Mouse (Mus musculus) kidney, adult 11 months (tissue): Measurements from ENCODE around the gene Sec1.
A peak's percentile ranks its signal among the peaks of the same experiment; 100 is the strongest.

Experiments
- DNase-seq: peaks from one replicate; pipeline ENCODE4 v3.0.0; 2022

Sec1 gene

GRCm38 (mm10) chr7:45638623-45639401 is 55.4 kb downstream of the Sec1 start:
- peak; percentile 94 for DNase-seq

DNA sequence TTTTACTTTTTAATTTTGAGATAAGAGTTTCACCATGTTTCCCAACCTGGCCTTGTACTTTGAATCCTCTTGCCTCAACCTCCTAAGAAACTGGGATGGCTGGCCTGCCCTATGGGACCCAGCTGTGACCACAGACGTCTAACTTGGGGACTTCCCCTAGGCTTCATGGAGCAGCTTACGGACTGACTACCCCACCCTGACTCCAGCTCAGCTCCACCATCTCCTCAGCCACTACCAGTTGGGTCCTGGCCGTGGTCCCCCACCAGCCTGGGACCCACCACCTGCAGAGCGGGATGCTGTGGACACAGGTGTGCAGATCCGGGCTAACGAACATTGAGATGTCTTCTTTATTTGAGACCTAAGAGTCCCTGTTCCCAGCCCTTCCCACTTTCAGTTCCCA is 56.5 kb downstream of the Sec1 start:
- DNase-seq = no peak

GRCm38 (mm10) chr7:45635711-45636688 is 58.2 kb downstream of the Sec1 start:
- no peak for DNase-seq

DNA sequence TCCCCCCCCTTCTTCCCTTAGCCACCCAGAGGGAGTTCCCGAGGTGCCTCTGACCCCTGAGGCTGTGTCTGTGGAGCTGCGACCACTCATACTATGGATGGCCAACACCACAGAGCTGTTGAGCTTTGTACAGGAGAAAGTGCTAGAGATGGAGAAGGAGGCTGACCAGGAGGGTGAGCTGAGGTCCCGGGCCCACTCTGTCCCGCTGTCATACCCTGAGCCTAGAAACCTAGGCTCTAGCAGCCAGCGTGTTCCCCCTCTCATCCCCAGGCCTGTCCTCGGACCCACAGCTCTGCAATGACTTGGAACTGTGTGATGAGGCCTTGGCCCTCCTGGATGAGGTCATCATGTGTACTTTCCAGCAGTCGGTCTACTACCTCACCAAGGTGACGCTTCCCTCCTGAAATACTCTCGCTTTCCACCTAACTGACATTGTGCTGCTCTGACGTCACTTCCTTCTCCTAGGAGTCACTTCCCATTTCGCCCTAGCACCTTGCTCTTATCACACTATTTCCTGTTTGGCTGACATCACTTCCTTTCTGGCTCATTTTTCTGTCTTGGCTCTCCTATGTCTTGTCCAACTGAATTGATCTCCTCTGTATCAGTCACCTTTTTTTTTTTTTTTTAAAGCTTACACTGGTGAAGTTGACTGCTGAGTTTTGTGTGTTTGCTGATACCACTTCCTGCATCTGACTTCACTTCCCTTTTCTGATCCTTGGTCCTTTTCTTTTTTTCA is 59.1 kb downstream of the Sec1 start:
- no peak for DNase-seq

- no peak for DNase-seq
Measured at GRCm38 (mm10) chr7:45632499-45632898, 61.7 kb downstream of the Sec1 start.

DNA sequence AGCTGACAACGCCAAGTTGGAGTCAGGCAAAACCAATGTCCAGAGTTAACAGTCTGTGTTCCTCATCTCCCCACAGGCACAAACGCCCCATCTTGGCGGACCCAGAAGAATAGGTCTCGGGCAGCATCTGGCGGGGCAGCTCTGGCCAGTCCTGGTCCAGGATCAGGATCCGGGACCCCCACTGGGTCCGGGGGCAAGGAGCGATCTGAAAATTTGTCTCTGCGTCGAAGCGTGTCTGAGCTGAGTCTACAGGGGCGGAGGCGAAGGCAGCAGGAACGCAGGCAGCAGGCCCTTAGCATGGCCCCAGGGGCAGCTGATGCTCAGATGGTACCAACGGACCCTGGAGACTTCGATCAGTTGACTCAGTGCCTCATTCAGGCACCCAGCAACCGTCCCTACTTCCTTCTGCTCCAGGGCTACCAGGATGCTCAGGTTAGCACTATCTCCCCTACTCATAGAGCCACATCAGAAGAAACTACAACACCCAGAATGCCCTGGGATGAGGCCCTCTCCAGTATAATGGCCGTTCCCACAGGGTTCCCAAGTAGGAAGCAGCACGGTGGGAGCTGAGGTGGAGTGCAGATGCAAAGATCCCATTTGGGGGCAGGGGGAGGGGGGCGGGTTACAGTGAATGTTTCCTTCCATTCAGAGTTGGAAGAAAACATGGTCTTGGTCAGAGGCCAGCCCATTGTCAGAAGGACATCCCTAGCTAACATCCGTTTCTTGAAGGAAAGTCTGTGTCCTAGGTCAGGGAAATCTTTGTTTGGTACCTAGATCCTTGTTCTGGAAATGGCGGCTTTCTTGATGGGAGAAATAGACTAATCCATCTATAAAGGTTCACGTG is 63.9 kb downstream of the Sec1 start:
- no peak for DNase-seq

DNA sequence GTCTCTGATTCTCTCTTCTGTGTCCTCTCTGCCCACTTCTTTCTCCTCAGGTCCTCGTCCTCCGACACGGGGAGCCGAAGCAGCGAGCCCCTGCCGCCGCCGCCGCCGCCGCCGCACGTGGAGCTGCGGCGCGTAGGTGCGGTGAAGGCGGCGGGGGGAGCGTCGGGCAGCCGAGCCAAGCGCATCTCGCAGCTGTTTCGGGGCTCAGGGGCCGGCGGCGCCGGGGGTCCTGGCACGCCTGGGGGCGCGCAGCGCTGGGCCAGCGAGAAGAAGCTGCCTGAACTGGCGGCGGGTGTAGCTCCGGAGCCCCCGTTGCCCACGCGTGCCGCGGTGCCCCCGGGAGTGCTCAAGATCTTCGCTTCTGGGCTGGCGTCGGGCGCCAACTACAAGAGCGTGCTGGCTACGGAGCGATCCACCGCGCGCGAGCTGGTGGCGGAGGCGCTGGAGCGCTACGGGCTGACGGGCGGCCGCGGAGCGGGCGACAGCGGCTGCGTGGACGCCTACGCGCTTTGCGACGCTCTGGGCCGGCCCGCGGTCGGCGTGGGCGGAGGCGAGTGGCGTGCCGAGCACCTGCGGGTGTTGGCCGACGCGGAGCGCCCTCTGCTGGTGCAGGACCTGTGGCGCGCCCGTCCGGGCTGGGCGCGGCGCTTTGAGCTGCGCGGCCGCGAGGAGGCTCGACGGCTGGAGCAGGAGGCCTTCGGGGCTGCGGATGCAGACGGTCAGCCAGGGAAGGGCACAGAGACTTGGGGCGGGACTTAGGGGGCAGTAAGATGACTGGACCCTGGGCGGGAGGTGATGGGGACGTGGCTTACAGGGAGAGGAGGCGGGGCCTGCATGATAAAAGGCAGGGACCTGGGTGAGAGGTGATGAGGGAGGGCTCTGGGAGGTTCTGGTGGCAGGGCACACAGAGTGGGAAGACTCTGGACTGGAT is 65.6 kb downstream of the Sec1 start:
- DNase-seq = peak; percentile 79
